In the genomic region with DNA sequence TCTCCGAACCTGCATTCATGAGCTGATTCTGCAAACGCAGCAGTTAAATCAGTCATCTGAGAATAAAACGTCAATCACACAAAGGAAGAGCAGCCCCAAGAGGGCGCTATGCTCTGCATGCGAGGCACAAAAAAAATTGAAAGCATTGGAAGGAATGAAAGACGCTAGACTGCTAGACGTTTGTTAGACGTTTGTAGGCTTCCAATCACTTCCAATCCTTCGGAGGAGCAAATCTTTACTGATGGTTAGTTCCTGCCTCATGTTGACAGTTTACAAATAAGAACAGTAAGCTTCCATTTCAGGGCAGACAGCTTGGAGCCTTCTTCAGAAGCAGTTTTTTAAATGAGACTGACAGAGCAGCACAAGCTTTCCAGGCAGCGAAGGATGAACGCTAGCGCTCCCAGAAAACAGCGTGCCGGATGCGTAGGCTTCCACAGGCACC, we compare ENCODE assay signal across 8 mouse cellular contexts.
A peak's percentile ranks its signal among the peaks of the same experiment; 100 is the strongest.
DNase-seq lines count a peak whose midpoint lies in the region; ATAC-seq and TF ChIP-seq lines count a peak whose summit lies in the region.

No protein-coding gene starts in this region.

- no peak overlapping the region for H3K27ac ChIP-seq in heart, embryonic 15.5 days
- no peak overlapping the region for H3K27ac ChIP-seq in hindbrain, embryonic 12.5 days
- H3K27ac ChIP-seq in neural tube, embryonic 15.5 days (replicated peaks): no peak overlapping the region

- peak overlapping the region; percentile 23; the same call in 1 of the 2 replicates for H3K4me2 ChIP-seq in heart, embryonic 15.5 days
- 0 out of 2 replicates have a peak overlapping the region, but pooled peaks have one; percentile 15 for H3K4me2 ChIP-seq in hindbrain, embryonic 12.5 days (replicated peaks)
- peak overlapping the region; percentile 36 for H3K4me2 ChIP-seq in neural tube, embryonic 15.5 days

- no peaks in the 10 kb centered on the region for H3K9me3 ChIP-seq in heart, embryonic 15.5 days (replicated peaks)
- no peaks in the 10 kb centered on the region for H3K9me3 ChIP-seq in hindbrain, embryonic 12.5 days (replicated peaks)
- no peaks in the 10 kb centered on the region for H3K9me3 ChIP-seq in neural tube, embryonic 15.5 days (replicated peaks)

- no peak for TF ChIP-seq POLR2A in brain, embryonic 14.5 days (IDR thresholded peaks at IDR 0.05; ENCODE audit: borderline replicate concordance, extremely low read depth, insufficient read depth, insufficient read length, poor library complexity, severe bottlenecking)

- H3K4me1 ChIP-seq in heart, embryonic 15.5 days (replicated peaks): no peaks in the 10 kb centered on the region
- H3K4me1 ChIP-seq in hindbrain, embryonic 12.5 days: no peaks in the 10 kb centered on the region
- peaks cover 7% of the 10 kb centered on the region; the same call in 1 of the 2 replicates for H3K4me1 ChIP-seq in neural tube, embryonic 15.5 days

- peak overlapping the region; percentile 7; the same call in 1 of the 2 replicates for H3K4me3 ChIP-seq in heart, embryonic 15.5 days
- H3K4me3 ChIP-seq in hindbrain, embryonic 12.5 days: no peak overlapping the region
- H3K4me3 ChIP-seq in neural tube, embryonic 15.5 days (replicated peaks): peak overlapping the region; percentile 9; the same call in 1 of the 2 replicates

- ATAC-seq in heart, embryonic 15.5 days (replicated peaks; ENCODE audit: insufficient number of reproducible peaks, insufficient read depth, low FRiP score, low read depth): no peak
- no peak for ATAC-seq in hindbrain, embryonic 12.5 days (ENCODE audit: low FRiP score)
- ATAC-seq in neural tube, embryonic 15.5 days (ENCODE audit: low FRiP score): no peak
- no peak for ATAC-seq in megakaryocyte progenitor cell, adult 5-6 weeks (replicated peaks; ENCODE audit: poor library complexity)

- no peaks in the 10 kb centered on the region for H3K36me3 ChIP-seq in heart, embryonic 15.5 days
- no peaks in the 10 kb centered on the region for H3K36me3 ChIP-seq in hindbrain, embryonic 12.5 days
- H3K36me3 ChIP-seq in neural tube, embryonic 15.5 days: no peaks in the 10 kb centered on the region

- peak; percentile 66; the same call in 1 of the 2 replicates for TF ChIP-seq CTCF in brain, embryonic 14.5 days (IDR thresholded peaks at IDR 0.05; ENCODE audit: borderline replicate concordance, extremely low read depth, insufficient read depth, insufficient read length)

- no peak overlapping the region for H3K9ac ChIP-seq in heart, embryonic 15.5 days
- no peak overlapping the region for H3K9ac ChIP-seq in hindbrain, embryonic 12.5 days
- H3K9ac ChIP-seq in neural tube, embryonic 15.5 days (replicated peaks): no peak overlapping the region

- DNase-seq in heart, adult 8-10 months (ENCODE audit: low spot score): no peak
- peak; percentile 82 for DNase-seq in brain, embryonic 14.5 days (ENCODE audit: low read depth)
- DNase-seq in layer of hippocampus, postnatal 14 days (ENCODE audit: low spot score in 2 of 2): peak; percentile 50 to 66
- DNase-seq in spleen, adult 18-20 months: no peak

- H3K27me3 ChIP-seq in heart, embryonic 15.5 days: no peaks in the 10 kb centered on the region
- no peaks in the 10 kb centered on the region for H3K27me3 ChIP-seq in hindbrain, embryonic 12.5 days
- H3K27me3 ChIP-seq in neural tube, embryonic 15.5 days (replicated peaks): no peaks in the 10 kb centered on the region

- WGBS in heart, embryonic 15.5 days: 41% methylated on average over 15 of the region's 15 CpGs
- 40% methylated on average over 15 of the region's 15 CpGs for WGBS in hindbrain, embryonic 12.5 days
- WGBS in neural tube, embryonic 15.5 days: 31% methylated on average over 15 of the region's 15 CpGs

Comparison
In these comparisons a context has a peak if more than half of its experiments do, and no peak if none do; other contexts are left out.
1. DNase-seq: peak in brain, embryonic 14.5 days (single experiment) and layer of hippocampus, postnatal 14 days (2 of 2); none in heart, adult 8-10 months (single experiment) and spleen, adult 18-20 months (0 of 2).
2. Peak in every context shown above with its lines, with median percentiles within 50 percentile points of each other: H3K4me2 ChIP-seq.